Mouse (Mus musculus) lung, embryonic 15.5 days (tissue): ENCODE data around the gene Dnase1l3. TPM values are rescaled to one million over a fixed set of nuclear protein-coding genes. Genes with fewer than 3 reads are reported as not detected.

Experiments
- ATAC-seq: fragments of 200-750 bp; cut with Nextera tagmentation; 2 replicates; pipeline ENCODE4 v1.8.0; 2017; ENCODE audit warnings: moderate number of reproducible peaks, borderline replicate concordance; ENCODE audit not compliant: low FRiP score, low TSS enrichment; ENCODE audit errors: extremely low read depth
- H3K27ac ChIP-seq: fragments of 300-500 bp; sonication (generic); 2 replicates; pipeline ENCODE4 v1.5.1; 2015; ENCODE audit warnings: moderate library complexity, mild to moderate bottlenecking, inconsistent platforms
- H3K27me3 ChIP-seq: fragments of 300-500 bp; sonication (generic); 2 replicates; pipeline ENCODE4 v1.6.1; 2015; ENCODE audit warnings: inconsistent platforms
- H3K36me3 ChIP-seq: fragments of 300-500 bp; sonication (generic); 2 replicates; pipeline ENCODE4 v1.6.1; 2015; ENCODE audit warnings: inconsistent platforms
- H3K4me1 ChIP-seq: fragments of 300-500 bp; sonication (generic); 2 replicates; pipeline ENCODE4 v1.6.1; 2015; ENCODE audit warnings: inconsistent platforms
- H3K4me2 ChIP-seq: fragments of 300-500 bp; sonication (generic); 2 replicates; pipeline ENCODE4 v1.6.1; 2015; ENCODE audit warnings: inconsistent platforms, mild to moderate bottlenecking, moderate library complexity
- H3K4me3 ChIP-seq: fragments of 300-500 bp; sonication (generic); 2 replicates; pipeline ENCODE4 v1.5.1; 2015; ENCODE audit warnings: mild to moderate bottlenecking, inconsistent platforms
- H3K9ac ChIP-seq: fragments of 300-500 bp; sonication (generic); 2 replicates; pipeline ENCODE4 v1.6.1; 2015; ENCODE audit warnings: inconsistent platforms
- H3K9me3 ChIP-seq: fragments of 300-500 bp; sonication (generic); 2 replicates; pipeline ENCODE4 v1.6.1; 2016; ENCODE audit warnings: inconsistent platforms
- WGBS: fragments of 180-500 bp; shearing (Covaris S2); methylation state at CpG from one replicate; pipeline ENCODE4 v1.1.7; 2015; 5-methylcytosine and 5-hydroxymethylcytosine counted together
- polyA plus RNA-seq: library from polyadenylated mRNA; unstranded; fragments of >200 nt; fragmentation: Nextera tagmentation; extraction: Ambion mirVana; gene quantifications from 2 replicates; pipeline ENCODE4 v1.2.1, GENCODE M21; 2015

Dnase1l3 gene
- polyA plus RNA-seq, 1 experiment from 2014 or later, result 0.31 TPM

- Histone ChIP-seq H3K9me3 (no peaks in the 10 kb centered on the region), H3K36me3 (no peaks in the 10 kb centered on the region), H3K27ac (no peak overlapping the region), H3K4me1 (peaks cover 13% of the 10 kb centered on the region; the same call in 1 of the 2 replicates), H3K27me3 (no peaks in the 10 kb centered on the region), H3K4me2 (no peak overlapping the region), H3K9ac (no peak overlapping the region), H3K4me3 (no peak overlapping the region)
- ATAC-seq, result peak; percentile 45; the same call in 1 of the 2 replicates
- 45% methylated on average over 11 of the region's 11 CpGs for WGBS
Observed at GRCm38 (mm10) chr14:7964219-7964889, 30.0 kb downstream of the Dnase1l3 start.

GRCm38 (mm10) chr14:7963160-7963559 lies 31.2 kb downstream of the Dnase1l3 start:
- ATAC-seq, result no peak
- Histone ChIP-seq H3K9ac (no peak overlapping the region), H3K4me1 (peaks cover 13% of the 10 kb centered on the region; the same call in 1 of the 2 replicates), H3K4me3 (no peak overlapping the region), H3K27ac (no peak overlapping the region), H3K36me3 (no peaks in the 10 kb centered on the region), H3K9me3 (no peaks in the 10 kb centered on the region), H3K27me3 (no peaks in the 10 kb centered on the region), H3K4me2 (no peak overlapping the region)
- WGBS, result 48% methylated on average over 7 of the region's 7 CpGs

GRCm38 (mm10) chr14:7962626-7963025 lies 31.7 kb downstream of the Dnase1l3 start:
- Histone ChIP-seq H3K4me3 (no peak overlapping the region), H3K27ac (no peak overlapping the region), H3K27me3 (no peaks in the 10 kb centered on the region), H3K4me1 (peaks cover 13% of the 10 kb centered on the region; the same call in 1 of the 2 replicates), H3K4me2 (no peak overlapping the region), H3K9ac (no peak overlapping the region), H3K9me3 (no peaks in the 10 kb centered on the region), H3K36me3 (no peaks in the 10 kb centered on the region)
- no peak for ATAC-seq
- 84% methylated on average over 2 of the region's 2 CpGs for WGBS

GRCm38 (mm10) chr14:7961714-7962113 lies 32.7 kb downstream of the Dnase1l3 start:
- Histone ChIP-seq H3K4me3 (no peak overlapping the region), H3K9ac (no peak overlapping the region), H3K4me2 (no peak overlapping the region), H3K4me1 (peaks cover 13% of the 10 kb centered on the region; the same call in 1 of the 2 replicates), H3K36me3 (no peaks in the 10 kb centered on the region), H3K9me3 (no peaks in the 10 kb centered on the region), H3K27me3 (no peaks in the 10 kb centered on the region), H3K27ac (no peak overlapping the region)
- no peak for ATAC-seq
- 30% methylated on average over 5 of the region's 5 CpGs for WGBS

- H3K4me3 ChIP-seq, result no peak overlapping the region
- H3K9ac ChIP-seq, result no peak overlapping the region
- 48% methylated on average over 11 of the region's 11 CpGs for WGBS
- H3K27me3 ChIP-seq, result no peaks in the 10 kb centered on the region
- no peaks in the 10 kb centered on the region for H3K36me3 ChIP-seq
- H3K4me2 ChIP-seq, result no peak overlapping the region
- H3K4me1 ChIP-seq, result peaks cover 13% of the 10 kb centered on the region; the same call in 1 of the 2 replicates
- H3K27ac ChIP-seq, result no peak overlapping the region
- no peaks in the 10 kb centered on the region for H3K9me3 ChIP-seq
- no peak for ATAC-seq
Observed at GRCm38 (mm10) chr14:7960616-7961015, 33.8 kb downstream of the Dnase1l3 start.

GRCm38 (mm10) chr14:7957049-7957448 lies 37.3 kb downstream of the Dnase1l3 start, which contains the start of gene Gm45521:
Gm45521 (plus strand) TSS chr14:7957288.
- 51% methylated on average over 9 of the region's 9 CpGs for WGBS
- H3K27ac ChIP-seq, result no peak within 1 kb of the TSS
- no peak for ATAC-seq
- H3K36me3 ChIP-seq, result no peaks in the 10 kb centered on the region
- no peak within 1 kb of the TSS for H3K4me3 ChIP-seq
- no peaks in the 10 kb centered on the region for H3K27me3 ChIP-seq
- no peak within 1 kb of the TSS for H3K4me2 ChIP-seq
- no peak within 1 kb of the TSS for H3K9ac ChIP-seq
- H3K9me3 ChIP-seq, result no peaks in the 10 kb centered on the region
- peaks cover 25% of the 10 kb centered on the region for H3K4me1 ChIP-seq

- no peak overlapping the region for H3K4me3 ChIP-seq
- no peak overlapping the region for H3K4me2 ChIP-seq
- H3K4me1 ChIP-seq, result peaks cover 22% of the 10 kb centered on the region
- no peak for ATAC-seq
- H3K36me3 ChIP-seq, result no peaks in the 10 kb centered on the region
- no peak overlapping the region for H3K9ac ChIP-seq
- H3K27ac ChIP-seq, result no peak overlapping the region
- no peaks in the 10 kb centered on the region for H3K9me3 ChIP-seq
- WGBS, result 58% methylated on average over 10 of the region's 10 CpGs
- H3K27me3 ChIP-seq, result no peaks in the 10 kb centered on the region
Observed at GRCm38 (mm10) chr14:7956427-7956826, 37.9 kb downstream of the Dnase1l3 start.

- H3K9me3 ChIP-seq, result no peaks in the 10 kb centered on the region
- no peaks in the 10 kb centered on the region; the same call in 1 of the 2 replicates for H3K36me3 ChIP-seq
- WGBS, result 35% methylated on average over 6 of the region's 6 CpGs
- peak; percentile 21; the same call in 1 of the 2 replicates for ATAC-seq
- no peak overlapping the region for H3K4me3 ChIP-seq
- no peaks in the 10 kb centered on the region for H3K27me3 ChIP-seq
- H3K27ac ChIP-seq, result peak overlapping the region; percentile 65
- H3K4me2 ChIP-seq, result no peak overlapping the region
- H3K4me1 ChIP-seq, result peaks cover 21% of the 10 kb centered on the region
- no peak overlapping the region for H3K9ac ChIP-seq
Observed at GRCm38 (mm10) chr14:7954071-7954471, 40.3 kb downstream of the Dnase1l3 start.

- ATAC-seq, result peak; percentile 61; the same call in 1 of the 2 replicates
- H3K4me3 ChIP-seq, result no peak overlapping the region
- no peaks in the 10 kb centered on the region for H3K9me3 ChIP-seq
- no peaks in the 10 kb centered on the region for H3K27me3 ChIP-seq
- H3K4me1 ChIP-seq, result peaks cover 21% of the 10 kb centered on the region
- H3K27ac ChIP-seq, result peak overlapping the region; percentile 65
- no peak overlapping the region for H3K4me2 ChIP-seq
- H3K9ac ChIP-seq, result 0 out of 2 replicates have a peak overlapping the region, but pooled peaks have one; percentile 10
- 6% methylated on average over 12 of the region's 12 CpGs for WGBS
- H3K36me3 ChIP-seq, result no peaks in the 10 kb centered on the region; the same call in 1 of the 2 replicates
Observed at GRCm38 (mm10) chr14:7952610-7953254, 41.6 kb downstream of the Dnase1l3 start.

GRCm38 (mm10) chr14:7951234-7951633 lies 43.1 kb downstream of the Dnase1l3 start:
- Histone ChIP-seq H3K9ac (no peak overlapping the region), H3K36me3 (peaks cover 3% of the 10 kb centered on the region; the same call in 1 of the 2 replicates), H3K27ac (no peak overlapping the region), H3K4me1 (peaks cover 21% of the 10 kb centered on the region), H3K4me3 (no peak overlapping the region), H3K27me3 (no peaks in the 10 kb centered on the region), H3K9me3 (no peaks in the 10 kb centered on the region), H3K4me2 (no peak overlapping the region)
- 77% methylated on average over 9 of the region's 9 CpGs for WGBS
- no peak for ATAC-seq

GRCm38 (mm10) chr14:7945261-7945660 lies 49.1 kb downstream of the Dnase1l3 start:
- Histone ChIP-seq H3K9me3 (no peaks in the 10 kb centered on the region), H3K4me3 (no peak overlapping the region), H3K4me2 (no peak overlapping the region), H3K27ac (no peak overlapping the region), H3K9ac (no peak overlapping the region), H3K4me1 (peaks cover 20% of the 10 kb centered on the region), H3K27me3 (no peaks in the 10 kb centered on the region), H3K36me3 (peaks cover 6% of the 10 kb centered on the region; the same call in 1 of the 2 replicates)
- no peak for ATAC-seq
- WGBS, result 63% methylated on average over 5 of the region's 5 CpGs
